Mouse (Mus musculus) lung, postnatal 0 days (tissue): ENCODE measurements around the gene Angptl8.

Experiments used
- CTCF ChIP-seq: IDR thresholded peaks from 2 replicates; pipeline ENCODE4 v1.5.1; 2016; ENCODE audit warnings: antibody characterized with exemption, mild to moderate bottlenecking
- EP300 ChIP-seq: IDR thresholded peaks from 2 replicates; pipeline ENCODE4 v1.6.1; 2016; ENCODE audit warnings: antibody characterized with exemption, mild to moderate bottlenecking, control low read depth

DNA sequence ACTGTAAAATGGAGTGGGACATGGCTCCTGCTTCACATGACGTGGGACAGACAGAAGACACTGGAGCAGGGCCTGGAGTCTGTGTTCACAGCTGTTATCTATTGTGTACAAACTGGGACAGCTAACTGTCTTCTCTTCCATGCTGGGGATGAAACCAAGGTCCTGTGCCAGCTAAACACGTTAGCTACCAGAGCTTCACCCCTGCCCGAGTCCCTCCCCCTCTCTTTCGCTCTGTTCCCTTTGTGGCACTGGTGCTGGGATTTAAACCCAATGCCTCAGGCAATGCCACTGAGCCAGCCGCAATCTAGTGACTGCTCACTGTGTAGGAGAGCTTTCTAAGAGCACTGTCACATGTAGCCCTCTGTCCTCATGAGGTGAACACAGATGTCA lies 4.9 kb upstream of the Angptl8 start:
- TF ChIP-seq EP300 (no peak), CTCF (no peak)
